Mouse (Mus musculus) olfactory bulb, adult 2 months (tissue): ENCODE data around the gene Phf24. TPM values are rescaled to one million over a fixed set of nuclear protein-coding genes. Genes with fewer than 3 reads are reported as not detected.

Experiments used
- H3K27ac ChIP-seq: fragments of 200-500 bp; 2 replicates; pipeline ENCODE4 v1.5.1; 2012; ENCODE audit warnings: low read depth, low read length; ENCODE audit not compliant: insufficient read depth
- H3K4me1 ChIP-seq: fragments of 200-500 bp; 2 replicates; pipeline ENCODE4 v1.6.1; 2012; ENCODE audit warnings: low read length; ENCODE audit not compliant: control insufficient read depth, insufficient read depth
- H3K4me3 ChIP-seq: fragments of 200-500 bp; 2 replicates; pipeline ENCODE4 v1.5.1; 2012; ENCODE audit warnings: mild to moderate bottlenecking, low read depth, low read length, moderate library complexity; ENCODE audit not compliant: insufficient read depth
- CTCF ChIP-seq: fragments of 200-500 bp; IDR thresholded peaks from 2 replicates; pipeline ENCODE4 v1.5.1; 2012; ENCODE audit warnings: low read depth, mild to moderate bottlenecking, low read length, moderate library complexity; ENCODE audit not compliant: insufficient read depth
- POLR2A ChIP-seq: fragments of 200-500 bp; IDR thresholded peaks from 2 replicates; pipeline ENCODE4 v1.6.1; 2012; ENCODE audit warnings: mild to moderate bottlenecking, low read depth, low read length, moderate library complexity; ENCODE audit not compliant: insufficient read depth
- whole genome bisulfite sequencing: fragments of 180-500 bp; shearing (Covaris S2); methylation state at CpG from one replicate; pipeline ENCODE4 v1.1.7; 2018; 5-methylcytosine and 5-hydroxymethylcytosine counted together
- polyA plus RNA-seq: library from polyadenylated mRNA; stranded (reverse); fragments of >200 nt; gene quantifications from 2 replicates; pipeline ENCODE4 v1.2.4, GENCODE M21; 2012; ENCODE audit warnings: low replicate concordance; ENCODE audit not compliant: missing spikeins, insufficient read depth, insufficient read length

Phf24 gene
- polyA plus RNA-seq, 1 experiment: not detected

DNA sequence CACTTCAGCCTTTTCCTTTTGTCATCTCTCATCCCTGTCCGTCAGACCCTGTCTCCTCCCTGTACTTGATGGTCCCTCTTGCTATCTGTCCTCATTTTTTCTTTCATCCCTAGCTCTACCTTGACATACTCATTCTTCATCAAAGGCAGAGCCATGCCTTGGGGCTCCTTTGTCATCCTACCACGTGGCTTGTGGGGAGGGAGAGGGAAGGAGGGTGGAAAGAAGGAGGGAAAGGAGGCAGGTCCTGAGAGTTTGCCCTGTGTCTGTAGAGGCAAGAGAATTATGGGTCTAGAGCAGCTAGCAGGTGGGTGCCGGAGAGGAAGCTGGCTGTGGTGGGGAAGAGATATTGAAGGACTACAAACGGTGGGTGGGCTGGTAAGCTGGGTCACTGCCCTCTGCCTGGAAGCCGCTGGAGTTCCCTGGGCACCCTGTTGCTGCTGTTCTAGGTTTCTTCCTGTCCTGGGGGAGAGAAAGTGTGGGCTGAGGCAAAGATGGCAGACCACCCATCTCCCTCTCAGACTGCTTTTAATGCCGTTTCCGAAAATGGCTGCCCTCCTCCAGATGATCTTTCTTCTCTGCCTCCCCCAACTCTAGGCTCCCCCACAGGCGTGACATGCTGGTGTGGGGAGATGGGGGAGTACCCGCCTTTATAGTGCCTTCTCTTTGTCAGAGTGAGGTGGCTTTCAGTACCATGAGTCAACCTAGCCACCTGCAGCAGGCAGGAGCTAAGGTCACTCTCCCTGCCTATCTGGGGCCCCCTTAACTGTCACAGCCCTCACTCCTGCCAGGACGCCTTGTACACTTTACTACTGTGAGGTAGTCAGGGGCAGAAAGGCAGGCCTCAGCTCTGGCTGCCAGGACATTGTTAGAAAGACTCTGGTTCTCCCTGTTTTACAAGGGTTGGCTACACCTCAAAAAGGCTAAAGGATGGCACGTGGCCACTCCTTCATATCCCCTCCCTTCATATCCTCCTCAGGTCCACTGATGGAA is 35.0 kb downstream of the Phf24 start:
- TF ChIP-seq CTCF (no peak), POLR2A (no peak)
- peak overlapping the region; percentile 79 for H3K4me3 ChIP-seq
- H3K4me1 ChIP-seq: peaks cover 38% of the 10 kb centered on the region
- WGBS: 20% methylated on average over 11 of the region's 11 CpGs
- peak overlapping the region; percentile 91 for H3K27ac ChIP-seq

DNA sequence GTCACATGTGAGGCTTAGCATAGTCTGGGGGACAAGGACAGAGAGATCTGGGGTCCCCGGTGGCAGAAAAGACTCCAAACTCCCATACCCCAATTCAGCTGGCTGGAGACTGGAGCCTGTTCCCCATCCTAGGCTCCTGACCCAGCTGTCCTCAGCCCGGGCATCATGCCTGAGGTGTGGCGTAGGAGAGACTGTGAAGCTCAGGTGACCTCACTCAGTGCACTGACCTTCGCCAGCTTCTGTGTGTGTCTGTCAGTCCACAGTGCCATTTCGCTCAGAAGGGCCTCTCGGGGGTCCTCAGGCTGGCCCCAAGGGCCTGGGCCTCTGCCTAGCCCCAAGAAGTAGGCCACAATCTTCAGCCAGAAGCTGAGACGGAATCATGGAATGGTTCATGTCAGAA is 36.1 kb downstream of the Phf24 start:
- Histone ChIP-seq H3K4me1 (peaks cover 40% of the 10 kb centered on the region), H3K27ac (peak overlapping the region; percentile 91), H3K4me3 (peak overlapping the region; percentile 79)
- WGBS: 52% methylated on average over 7 of the region's 7 CpGs
- TF ChIP-seq POLR2A (no peak), CTCF (no peak)

DNA sequence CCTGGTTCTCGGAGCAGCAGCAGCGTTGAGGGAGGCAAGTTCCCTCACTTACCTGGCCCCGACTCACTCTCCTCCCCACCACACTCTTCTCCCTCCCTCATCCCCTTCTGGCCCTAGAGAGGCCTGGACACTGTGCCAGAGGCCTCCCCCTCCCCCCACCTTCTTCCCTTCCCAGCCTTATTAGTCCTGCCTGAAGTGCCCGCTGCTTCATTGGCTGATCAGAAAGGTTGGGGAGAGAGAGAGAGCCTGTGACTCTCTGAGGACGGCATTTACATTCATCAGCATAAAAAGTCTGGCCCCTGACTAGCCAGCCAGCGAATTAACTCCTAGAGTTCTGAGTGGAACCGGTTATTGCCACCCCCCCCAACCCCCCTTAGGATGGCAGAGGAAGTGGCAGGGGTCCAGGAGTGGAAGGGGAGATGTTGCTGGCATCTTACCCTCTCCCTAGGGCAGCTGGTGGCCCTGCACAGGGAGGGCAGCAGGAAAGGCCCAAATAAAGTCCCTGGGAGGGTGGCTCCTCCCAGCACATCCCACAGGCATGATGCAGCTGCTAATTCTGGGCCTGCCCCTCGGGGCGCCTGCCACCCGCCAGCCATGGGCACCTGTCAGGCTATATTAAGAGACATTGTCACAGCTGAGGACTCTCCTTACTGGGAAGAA is 37.1 kb downstream of the Phf24 start:
- Histone ChIP-seq H3K27ac (peak overlapping the region; percentile 91), H3K4me1 (peaks cover 42% of the 10 kb centered on the region), H3K4me3 (peak overlapping the region; percentile 79)
- TF ChIP-seq CTCF: no peak
- peak; percentile 42; the same call in 1 of the 2 replicates for TF ChIP-seq POLR2A
- WGBS: 9% methylated on average over 10 of the region's 10 CpGs

DNA sequence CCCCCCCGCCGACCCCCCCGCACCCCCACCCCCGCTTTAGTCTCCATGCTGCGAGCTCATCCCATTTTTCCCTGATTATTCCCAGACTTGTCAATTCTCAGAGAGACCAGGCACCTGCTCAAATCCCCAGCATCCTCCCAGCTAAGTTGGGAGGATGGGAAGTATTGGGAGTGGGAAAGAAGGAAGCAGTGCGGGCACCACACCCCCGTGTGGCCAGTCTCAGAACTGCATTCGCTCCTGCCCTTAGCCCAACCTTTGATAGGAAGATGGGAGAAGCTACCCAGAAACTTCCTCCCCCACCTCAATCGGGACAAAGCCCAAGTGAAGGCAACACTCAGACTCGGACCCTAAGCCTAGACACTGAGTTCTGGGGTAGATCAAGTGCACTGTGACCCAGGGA is 37.8 kb downstream of the Phf24 start:
- 3% methylated on average over 10 of the region's 10 CpGs for WGBS
- TF ChIP-seq POLR2A (no peak), CTCF (peak; percentile 86)
- Histone ChIP-seq H3K4me1 (peaks cover 47% of the 10 kb centered on the region), H3K4me3 (peak overlapping the region; percentile 36), H3K27ac (peak overlapping the region; percentile 72)

DNA sequence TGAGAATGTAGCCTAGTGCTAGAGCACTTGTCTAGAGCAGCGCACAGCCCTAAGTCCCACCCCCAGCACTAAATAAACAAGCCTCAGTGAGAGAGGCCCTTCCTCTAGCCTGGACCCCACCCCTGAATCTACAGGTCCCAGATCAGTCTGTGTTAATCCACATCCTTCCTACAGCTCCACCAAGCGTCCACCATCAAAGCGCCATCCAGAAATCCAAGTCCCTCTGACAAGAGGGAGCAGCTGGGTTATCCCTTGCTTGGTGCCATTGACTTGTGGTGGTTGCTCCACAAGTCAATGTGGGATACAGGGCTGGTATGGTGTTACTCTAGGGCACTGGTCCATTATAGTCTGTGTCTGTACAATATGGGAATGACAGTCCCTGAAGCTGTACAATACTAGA is 38.7 kb downstream of the Phf24 start:
- WGBS: 58% methylated on average over 3 of the region's 3 CpGs
- H3K4me3 ChIP-seq: no peak overlapping the region
- no peak overlapping the region for H3K27ac ChIP-seq
- H3K4me1 ChIP-seq: peaks cover 49% of the 10 kb centered on the region
- TF ChIP-seq POLR2A: no peak
- TF ChIP-seq CTCF: no peak

DNA sequence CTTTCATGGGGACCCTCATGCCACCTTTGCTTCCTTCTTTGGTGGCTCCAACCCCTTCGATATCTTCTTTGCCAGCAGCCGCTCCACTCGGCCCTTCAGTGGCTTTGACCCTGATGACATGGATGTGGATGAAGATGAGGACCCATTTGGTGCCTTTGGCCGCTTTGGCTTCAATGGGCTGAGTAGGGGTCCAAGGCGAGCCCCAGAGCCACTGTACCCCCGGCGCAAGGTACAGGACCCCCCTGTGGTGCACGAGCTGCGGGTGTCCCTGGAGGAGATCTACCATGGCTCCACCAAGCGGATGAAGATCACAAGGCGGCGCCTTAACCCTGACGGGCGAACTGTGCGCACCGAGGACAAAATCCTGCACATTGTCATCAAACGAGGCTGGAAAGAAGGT is 40.1 kb downstream of the Phf24 start:
- no peak for TF ChIP-seq CTCF
- no peak for TF ChIP-seq POLR2A
- 92% methylated on average over 17 of the region's 17 CpGs for WGBS
- Histone ChIP-seq H3K4me3 (no peak overlapping the region), H3K27ac (no peak overlapping the region), H3K4me1 (peaks cover 49% of the 10 kb centered on the region)

DNA sequence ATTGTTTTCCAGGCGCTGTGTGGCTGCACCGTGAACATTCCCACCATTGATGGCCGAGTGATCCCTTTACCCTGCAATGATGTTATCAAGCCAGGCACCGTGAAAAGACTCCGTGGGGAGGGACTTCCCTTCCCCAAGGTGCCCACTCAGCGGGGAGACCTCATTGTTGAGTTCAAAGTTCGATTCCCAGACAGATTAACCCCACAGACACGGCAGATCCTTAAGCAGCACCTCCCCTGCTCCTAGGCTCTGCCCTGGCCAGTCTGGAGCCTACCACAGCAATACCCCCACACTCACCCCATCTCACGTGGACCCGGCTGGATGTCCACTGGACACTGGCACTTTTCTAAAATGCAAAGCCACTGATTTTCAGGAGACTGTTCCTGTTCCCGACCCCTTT is 40.8 kb downstream of the Phf24 start:
- whole genome bisulfite sequencing: 58% methylated on average over 11 of the region's 11 CpGs
- Histone ChIP-seq H3K4me1 (peaks cover 49% of the 10 kb centered on the region), H3K4me3 (no peak overlapping the region), H3K27ac (no peak overlapping the region)
- TF ChIP-seq CTCF: no peak
- TF ChIP-seq POLR2A: no peak

DNA sequence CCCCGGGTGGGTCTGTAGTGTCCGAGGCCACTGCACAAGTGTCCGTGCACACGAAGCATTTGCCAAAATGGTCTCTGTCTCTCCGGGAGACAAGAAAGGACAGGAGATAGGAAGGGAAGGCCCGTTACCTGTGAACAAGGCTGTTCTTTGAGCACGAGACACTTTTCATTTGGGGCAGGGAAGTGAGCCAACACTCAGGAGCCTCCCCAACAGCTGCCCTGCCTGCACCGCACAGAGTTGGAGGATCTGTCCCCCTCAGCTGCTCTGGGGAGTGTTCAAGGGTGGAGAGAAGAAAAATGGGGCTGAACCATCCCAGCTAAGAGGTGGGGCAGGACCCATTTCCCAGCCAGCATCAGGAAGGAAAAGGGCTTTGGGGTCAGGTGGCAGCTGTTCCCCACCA is 41.5 kb downstream of the Phf24 start:
- TF ChIP-seq POLR2A: no peak
- no peak for TF ChIP-seq CTCF
- peaks cover 45% of the 10 kb centered on the region for H3K4me1 ChIP-seq
- no peak overlapping the region for H3K27ac ChIP-seq
- no peak overlapping the region for H3K4me3 ChIP-seq
- WGBS: 68% methylated on average over 8 of the region's 8 CpGs

DNA sequence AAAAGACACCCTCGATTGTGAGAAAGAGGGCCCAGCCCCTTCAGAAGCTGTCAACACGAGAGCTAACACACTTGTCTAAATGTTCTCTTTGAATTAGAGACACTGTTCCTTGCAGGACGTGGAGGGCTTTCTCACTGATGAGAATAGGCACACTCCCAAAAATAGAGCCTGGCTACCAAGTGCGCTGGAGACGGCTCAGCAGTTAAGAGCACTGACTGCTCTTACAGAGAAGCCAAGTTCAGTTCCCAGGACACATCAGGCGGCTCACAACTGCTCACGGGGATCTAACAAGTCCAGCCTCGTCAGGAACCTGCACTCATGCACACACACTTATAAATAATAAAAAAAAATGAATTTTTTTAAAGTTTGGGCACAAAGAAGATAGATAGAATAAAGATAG is 42.5 kb downstream of the Phf24 start:
- H3K4me3 ChIP-seq: no peak overlapping the region
- 21% methylated on average over 8 of the region's 8 CpGs for WGBS
- no peak overlapping the region for H3K27ac ChIP-seq
- TF ChIP-seq POLR2A (no peak), CTCF (no peak)
- peaks cover 37% of the 10 kb centered on the region for H3K4me1 ChIP-seq
